Mouse (Mus musculus): ENCODE results near the gene Lad1. TPM values are rescaled to one million over a fixed set of nuclear protein-coding genes. Genes with fewer than 3 reads are reported as not detected.

The Lad1 gene
- polyA plus RNA-seq, 1 experiment from 2014 or later: 3.7 TPM

Other genes starting within 250 kb of the Lad1 start
- gene Nav1, start 211.3 kb upstream of the Lad1 start, polyA plus RNA-seq (2014; fragmentation: Nextera tagmentation; extraction: Ambion mirVana): 11.9 and 13.4 TPM in 2 replicates
- gene Csrp1, start 98.5 kb upstream of the Lad1 start, polyA plus RNA-seq (2014; fragmentation: Nextera tagmentation; extraction: Ambion mirVana): 52.9 and 53.2 TPM in 2 replicates
- 33.5 and 35.3 TPM in 2 replicates for gene Phlda3, start 52.5 kb upstream of the Lad1 start, polyA plus RNA-seq (2014; fragmentation: Nextera tagmentation; extraction: Ambion mirVana)
- 12.5 and 19.1 TPM in 2 replicates for gene Tnni1, start 39.2 kb upstream of the Lad1 start, polyA plus RNA-seq (2014; fragmentation: Nextera tagmentation; extraction: Ambion mirVana)
- 4.0 and 14.1 TPM in 2 replicates for gene Tnnt2, start 17.8 kb downstream of the Lad1 start, polyA plus RNA-seq (2014; fragmentation: Nextera tagmentation; extraction: Ambion mirVana)
- gene Pkp1, start 100.6 kb downstream of the Lad1 start, polyA plus RNA-seq (2014; fragmentation: Nextera tagmentation; extraction: Ambion mirVana): 0.43 and 0.59 TPM in 2 replicates
- gene Igfn1, start 187.7 kb downstream of the Lad1 start, polyA plus RNA-seq (2014; fragmentation: Nextera tagmentation; extraction: Ambion mirVana): not detected in 2 replicates
- gene Tmem9, start 189.6 kb downstream of the Lad1 start, polyA plus RNA-seq (2014; fragmentation: Nextera tagmentation; extraction: Ambion mirVana): 73.4 and 74.4 TPM in 2 replicates
- gene Ascl5, start 232.2 kb downstream of the Lad1 start, polyA plus RNA-seq (2014; fragmentation: Nextera tagmentation; extraction: Ambion mirVana): 0.42 TPM in 1 of 2 replicates, not detected in the other
- gene Cacna1s, start 234.2 kb downstream of the Lad1 start, polyA plus RNA-seq (2014; fragmentation: Nextera tagmentation; extraction: Ambion mirVana): 0.10 TPM in 1 of 2 replicates, not detected in the other

Measured in embryonic facial prominence, embryonic 11.5 days (tissue).